Mouse (Mus musculus): ENCODE measurements at regions not wholly inside any gene's neighbourhood (a gene's known extent, or its start where the extent isn't known, plus 50 kb on each side); places are given as distances from the start of the nearest gene placed in this dataset.

- DNase-seq (ENCODE audit: low read depth, low spot score): no peak
Measured at GRCm38 (mm10) chr15:24972020-24972419, 441.5 kb downstream of the Basp1 start.

- peak; percentile 4 for DNase-seq (ENCODE audit: low read depth, low spot score)
Measured at GRCm38 (mm10) chr15:24969391-24969812, 444.2 kb downstream of the Basp1 start.

GRCm38 (mm10) chr15:24968636-24969317, 444.8 kb downstream of the Basp1 start:
- DNase-seq (ENCODE audit: low read depth, low spot score): no peak

GRCm38 (mm10) chr15:24929742-24930141, 483.8 kb downstream of the Basp1 start:
- DNase-seq (ENCODE audit: low read depth, low spot score): no peak

- no peak for DNase-seq (ENCODE audit: low read depth, low spot score)
Measured at GRCm38 (mm10) chr15:24911866-24912265, 501.7 kb downstream of the Basp1 start.

- DNase-seq (ENCODE audit: low read depth, low spot score): no peak
Measured at GRCm38 (mm10) chr15:24911466-24911865, 502.1 kb downstream of the Basp1 start.

GRCm38 (mm10) chr15:24906957-24907356, 506.6 kb downstream of the Basp1 start:
- DNase-seq (ENCODE audit: low read depth, low spot score): no peak

- no peak for DNase-seq (ENCODE audit: low read depth, low spot score)
Measured at GRCm38 (mm10) chr15:24878846-24879245, 534.7 kb downstream of the Basp1 start.

- DNase-seq (ENCODE audit: low read depth, low spot score): no peak
Measured at GRCm38 (mm10) chr15:24877711-24878598, 535.6 kb downstream of the Basp1 start.

GRCm38 (mm10) chr15:24876157-24876731, 537.3 kb downstream of the Basp1 start:
- no peak for DNase-seq (ENCODE audit: low read depth, low spot score)

GRCm38 (mm10) chr15:24840271-24840670, 573.3 kb downstream of the Basp1 start:
- DNase-seq (ENCODE audit: low read depth, low spot score): no peak

- no peak for DNase-seq (ENCODE audit: low read depth, low spot score)
Measured at GRCm38 (mm10) chr15:24838390-24838789, 575.2 kb downstream of the Basp1 start.

GRCm38 (mm10) chr15:24827881-24828280, 585.7 kb downstream of the Basp1 start:
- no peak for DNase-seq (ENCODE audit: low read depth, low spot score)

GRCm38 (mm10) chr15:24827259-24827658, 586.3 kb downstream of the Basp1 start:
- DNase-seq (ENCODE audit: low read depth, low spot score): no peak

- DNase-seq (ENCODE audit: low read depth, low spot score): no peak
Measured at GRCm38 (mm10) chr15:24796836-24797235, 616.7 kb downstream of the Basp1 start.

- no peak for DNase-seq (ENCODE audit: low read depth, low spot score)
Measured at GRCm38 (mm10) chr15:24793381-24793780, 620.2 kb downstream of the Basp1 start.

GRCm38 (mm10) chr15:24786336-24786735, 627.2 kb downstream of the Basp1 start:
- no peak for DNase-seq (ENCODE audit: low read depth, low spot score)

GRCm38 (mm10) chr15:24778234-24778633, 635.3 kb downstream of the Basp1 start:
- DNase-seq (ENCODE audit: low read depth, low spot score): no peak

- no peak for DNase-seq (ENCODE audit: low read depth, low spot score)
Measured at GRCm38 (mm10) chr15:24751480-24752157, 661.9 kb downstream of the Basp1 start.

- DNase-seq (ENCODE audit: low read depth, low spot score): no peak
Measured at GRCm38 (mm10) chr15:24743240-24743639, 670.3 kb downstream of the Basp1 start.

GRCm38 (mm10) chr15:24725170-24725569, 688.4 kb downstream of the Basp1 start:
- DNase-seq (ENCODE audit: low read depth, low spot score): no peak

GRCm38 (mm10) chr15:24724664-24725063, 688.9 kb downstream of the Basp1 start:
- peak; percentile 67 for DNase-seq (ENCODE audit: low read depth, low spot score)

Measured in ES-CJ7 (cell line).